Mouse (Mus musculus) midbrain, embryonic 14.5 days (tissue): ENCODE results near the gene Cfd. TPM values are rescaled to one million over a fixed set of nuclear protein-coding genes. Genes with fewer than 3 reads are reported as not detected.

ENCODE experiments used
- ATAC-seq: fragments of 200-750 bp; cut with Nextera tagmentation; 2 replicates; pipeline ENCODE4 v1.8.0; 2017; ENCODE audit warnings: moderate number of reproducible peaks, moderate library complexity; ENCODE audit not compliant: low FRiP score, low TSS enrichment
- DNase-seq: peaks from one replicate; pipeline ENCODE4 v3.0.0-alpha.2; 2015
- H3K27ac ChIP-seq: fragments of 300-500 bp; sonication (generic); replicated peaks from 2 replicates; pipeline ENCODE4 v1.5.1; 2014; ENCODE audit warnings: mild to moderate bottlenecking, low read depth, low read length, moderate library complexity
- H3K27me3 ChIP-seq: fragments of 300-500 bp; sonication (generic); 2 replicates; pipeline ENCODE4 v1.6.1; 2014; ENCODE audit warnings: low read length, control low read depth, mixed read lengths; ENCODE audit not compliant: control insufficient read depth, insufficient read depth
- H3K36me3 ChIP-seq: fragments of 300-500 bp; sonication (generic); 2 replicates; pipeline ENCODE4 v1.6.1; 2014; ENCODE audit warnings: low read length, control low read depth; ENCODE audit not compliant: control insufficient read depth, insufficient read depth
- H3K4me1 ChIP-seq: fragments of 300-500 bp; sonication (generic); 2 replicates; pipeline ENCODE4 v1.6.1; 2014; ENCODE audit warnings: mild to moderate bottlenecking, antibody characterized with exemption, low read length, control low read depth; ENCODE audit not compliant: control insufficient read depth, insufficient read depth
- H3K4me2 ChIP-seq: fragments of 300-500 bp; sonication (generic); 2 replicates; pipeline ENCODE4 v1.6.1; 2014; ENCODE audit warnings: mild to moderate bottlenecking, low read length, moderate library complexity
- H3K4me3 ChIP-seq: fragments of 300-500 bp; sonication (generic); replicated peaks from 2 replicates; pipeline ENCODE4 v1.5.1; 2014; ENCODE audit warnings: low read depth, low read length
- H3K9ac ChIP-seq: fragments of 300-500 bp; sonication (generic); replicated peaks from 2 replicates; pipeline ENCODE4 v1.6.1; 2014; ENCODE audit warnings: mild to moderate bottlenecking, low read length, moderate library complexity
- H3K9me3 ChIP-seq: fragments of 300-500 bp; sonication (generic); 2 replicates; pipeline ENCODE4 v1.6.1; 2016; ENCODE audit warnings: low read length, control low read depth, mixed read lengths; ENCODE audit not compliant: control insufficient read depth
- WGBS: fragments of 180-500 bp; shearing (Covaris S2); extraction: QIAGEN DNeasy Blood & Tissue Kit; methylation state at CpG from one replicate; pipeline ENCODE4 v1.1.7; 2014; 5-methylcytosine and 5-hydroxymethylcytosine counted together
- polyA plus RNA-seq: library from polyadenylated mRNA; unstranded; fragments of >200 nt; fragmentation: Nextera tagmentation; extraction: Ambion mirVana; gene quantifications from 2 replicates; pipeline ENCODE4 v1.2.1, GENCODE M21; 2014

The Cfd gene
- polyA plus RNA-seq, 1 experiment from 2014 or later = not detected

- Histone ChIP-seq H3K9ac (peak overlapping the region; percentile 4; the same call in 1 of the 2 replicates), H3K27me3 (no peaks in the 10 kb centered on the region), H3K9me3 (no peaks in the 10 kb centered on the region), H3K36me3 (peaks cover 56% of the 10 kb centered on the region), H3K4me2 (peak overlapping the region; percentile 93), H3K27ac (0 out of 2 replicates have a peak overlapping the region, but pooled peaks have one; percentile 38), H3K4me1 (peaks cover 39% of the 10 kb centered on the region), H3K4me3 (0 out of 2 replicates have a peak overlapping the region, but pooled peaks have one; percentile 5)
- 80% methylated on average over 2 of the region's 2 CpGs for WGBS
- no peak for ATAC-seq
- no peak for DNase-seq
These were observed 32.8 kb upstream of the Cfd start for GRCm38 (mm10) chr10:79857894-79858293.

- DNase-seq (peak; percentile 81), ATAC-seq (no peak)
- Histone ChIP-seq H3K9ac (0 out of 2 replicates have a peak overlapping the region, but pooled peaks have one; percentile 4), H3K4me3 (0 out of 2 replicates have a peak overlapping the region, but pooled peaks have one; percentile 5), H3K36me3 (peaks cover 63% of the 10 kb centered on the region), H3K9me3 (no peaks in the 10 kb centered on the region), H3K4me2 (peak overlapping the region; percentile 93), H3K4me1 (peaks cover 33% of the 10 kb centered on the region), H3K27ac (0 out of 2 replicates have a peak overlapping the region, but pooled peaks have one; percentile 38), H3K27me3 (no peaks in the 10 kb centered on the region)
- 53% methylated on average over 17 of the region's 17 CpGs for WGBS
These were observed 32.1 kb upstream of the Cfd start for GRCm38 (mm10) chr10:79858416-79859074.

- H3K36me3 ChIP-seq = peaks cover 65% of the 10 kb centered on the region
- H3K9ac ChIP-seq = no peak overlapping the region
- ATAC-seq = no peak
These were observed 31.5 kb upstream of the Cfd start for GRCm38 (mm10) chr10:79859116-79859515.

GRCm38 (mm10) chr10:79860079-79860911, 30.4 kb upstream of the Cfd start:
- H3K4me2 ChIP-seq = no peak overlapping the region
- H3K4me1 ChIP-seq = peaks cover 31% of the 10 kb centered on the region
- no peak overlapping the region for H3K4me3 ChIP-seq
- WGBS = 92% methylated on average over 26 of the region's 26 CpGs
- H3K27ac ChIP-seq = no peak overlapping the region
- no peaks in the 10 kb centered on the region for H3K27me3 ChIP-seq
- H3K9ac ChIP-seq = no peak overlapping the region
- H3K9me3 ChIP-seq = no peaks in the 10 kb centered on the region
- peaks cover 77% of the 10 kb centered on the region for H3K36me3 ChIP-seq
- DNase-seq (no peak), ATAC-seq (no peak)

More at GRCm38 (mm10) chr10:79859116-79859515, 31.5 kb upstream of the Cfd start:
- no peaks in the 10 kb centered on the region for H3K27me3 ChIP-seq
- no peak overlapping the region for H3K4me3 ChIP-seq
- 87% methylated on average over 11 of the region's 11 CpGs for WGBS
- no peak overlapping the region for H3K4me2 ChIP-seq
- peaks cover 31% of the 10 kb centered on the region for H3K4me1 ChIP-seq
- H3K27ac ChIP-seq = no peak overlapping the region
- H3K9me3 ChIP-seq = no peaks in the 10 kb centered on the region
- DNase-seq = no peak

- H3K27ac ChIP-seq = 0 out of 2 replicates have a peak overlapping the region, but pooled peaks have one; percentile 5
- WGBS = 78% methylated on average over 25 of the region's 25 CpGs
These were observed 29.2 kb upstream of the Cfd start for GRCm38 (mm10) chr10:79861230-79862048.

GRCm38 (mm10) chr10:79862049-79862788, 28.4 kb upstream of the Cfd start:
- no peak overlapping the region for H3K4me2 ChIP-seq
- no peak for ATAC-seq
- no peak overlapping the region for H3K4me3 ChIP-seq
- peaks cover 14% of the 10 kb centered on the region for H3K4me1 ChIP-seq
- H3K9ac ChIP-seq = no peak overlapping the region
- H3K27ac ChIP-seq = 0 out of 2 replicates have a peak overlapping the region, but pooled peaks have one; percentile 32
- H3K9me3 ChIP-seq = no peaks in the 10 kb centered on the region
- 84% methylated on average over 23 of the region's 23 CpGs for WGBS
- DNase-seq = no peak
- no peaks in the 10 kb centered on the region for H3K27me3 ChIP-seq
- peaks cover 90% of the 10 kb centered on the region for H3K36me3 ChIP-seq

More at GRCm38 (mm10) chr10:79861230-79862048, 29.2 kb upstream of the Cfd start:
- Histone ChIP-seq H3K9me3 (no peaks in the 10 kb centered on the region), H3K4me1 (peaks cover 21% of the 10 kb centered on the region), H3K4me2 (no peak overlapping the region), H3K27me3 (no peaks in the 10 kb centered on the region), H3K36me3 (peaks cover 88% of the 10 kb centered on the region), H3K9ac (no peak overlapping the region), H3K4me3 (no peak overlapping the region)
- DNase-seq (no peak), ATAC-seq (no peak)

GRCm38 (mm10) chr10:79862925-79863324, 27.7 kb upstream of the Cfd start:
- Histone ChIP-seq H3K4me3 (no peak overlapping the region), H3K9me3 (no peaks in the 10 kb centered on the region), H3K27ac (no peak overlapping the region), H3K36me3 (peaks cover 89% of the 10 kb centered on the region), H3K27me3 (no peaks in the 10 kb centered on the region), H3K9ac (no peak overlapping the region), H3K4me2 (no peak overlapping the region), H3K4me1 (peaks cover 6% of the 10 kb centered on the region; the same call in 1 of the 2 replicates)
- ATAC-seq (no peak), DNase-seq (no peak)
- WGBS = 78% methylated on average over 10 of the region's 10 CpGs
